Mouse (Mus musculus) left cerebral cortex, postnatal 4 days (tissue): ENCODE measurements around the gene Prmt2. TPM values are rescaled to one million over a fixed set of nuclear protein-coding genes. Genes with fewer than 3 reads are reported as not detected.

Source experiments
- DNase-seq: peaks from one replicate; pipeline ENCODE4 v3.0.0-alpha.2; 2022
- intact Hi-C: fragments of 180-260 bp; cut with DNase I; formaldehyde crosslinking; loops from one replicate; pipeline ENCODE4 v1.15.1; 2025
- microRNA-seq: library from miRNA; unstranded; fragments of <30 nt; microRNA quantifications from one replicate; pipeline ENCODE4 v1.2.0, GENCODE M21; 2022
- total RNA-seq, 2 experiments: library from RNA; stranded (reverse); gene quantifications; 2 replicates each; pipeline ENCODE4 v1.2.3; 2021

Gene Prmt2
- total RNA-seq, 2 experiments from 2014 or later, result 145 to 146 TPM

- intact Hi-C loops, result no loop called here
- DNase-seq, result no peak
Observed at GRCm38 (mm10) chr10:76225944-76226343, 11.7 kb downstream of the Prmt2 start.

- DNase-seq, result no peak
- intact Hi-C loops, result no loop called here
Observed at GRCm38 (mm10) chr10:76218240-76218639, 19.4 kb downstream of the Prmt2 start.

- no peak for DNase-seq
- intact Hi-C loops, result no loop called here
Observed at GRCm38 (mm10) chr10:76217056-76217455, 20.6 kb downstream of the Prmt2 start.

- DNase-seq, result no peak
- intact Hi-C loops, result no loop called here
Observed at GRCm38 (mm10) chr10:76214161-76214560, 23.5 kb downstream of the Prmt2 start.

GRCm38 (mm10) chr10:76212121-76212520 lies 25.5 kb downstream of the Prmt2 start:
- intact Hi-C loops, result no loop called here
- no peak for DNase-seq

GRCm38 (mm10) chr10:76210806-76211205 lies 26.9 kb downstream of the Prmt2 start:
- intact Hi-C loops, result no loop called here
- DNase-seq, result no peak

- DNase-seq, result no peak
- intact Hi-C loops, result loop anchor here (10.0 kb wide), 2 partner anchors 174 to 234 kb away; partner anchors contain the start of gene Zfp280b
Observed at GRCm38 (mm10) chr10:76209241-76209640, 28.4 kb downstream of the Prmt2 start.

- no peak for DNase-seq
Observed at GRCm38 (mm10) chr10:76207262-76207796, 30.3 kb downstream of the Prmt2 start.

GRCm38 (mm10) chr10:76203798-76204283 lies 33.8 kb downstream of the Prmt2 start:
- DNase-seq, result peak; percentile 37
- intact Hi-C loops, result loop anchor here (10.0 kb wide), 2 partner anchors 169 to 229 kb away; partner anchors contain the start of gene Zfp280b

More at GRCm38 (mm10) chr10:76207262-76207796, 30.3 kb downstream of the Prmt2 start:
- intact Hi-C loops, result loop anchor here (10.0 kb wide), 2 partner anchors 173 to 233 kb away; partner anchors contain the start of gene Zfp280b

- intact Hi-C loops, result loop anchor here (10.0 kb wide), 2 partner anchors 167 to 227 kb away; partner anchors contain the start of gene Zfp280b
- DNase-seq, result peak; percentile 86
Observed at GRCm38 (mm10) chr10:76201978-76202377, 35.7 kb downstream of the Prmt2 start.

GRCm38 (mm10) chr10:76201416-76201815 lies 36.2 kb downstream of the Prmt2 start:
- no peak for DNase-seq
- intact Hi-C loops, result loop anchor here (10.0 kb wide), 2 partner anchors 167 to 227 kb away; partner anchors contain the start of gene Zfp280b

- DNase-seq, result no peak
- intact Hi-C loops, result no loop called here
Observed at GRCm38 (mm10) chr10:76188010-76188409, 49.7 kb downstream of the Prmt2 start.

GRCm38 (mm10) chr10:76185216-76185615 lies 52.4 kb downstream of the Prmt2 start:
- intact Hi-C loops, result no loop called here

GRCm38 (mm10) chr10:76174899-76175298 lies 62.8 kb downstream of the Prmt2 start:
- intact Hi-C loops, result no loop called here
- DNase-seq, result no peak

More at GRCm38 (mm10) chr10:76185216-76185615, 52.4 kb downstream of the Prmt2 start:
- no peak for DNase-seq

- intact Hi-C loops, result no loop called here
- no peak for DNase-seq
Observed at GRCm38 (mm10) chr10:76158009-76158408, 79.7 kb downstream of the Prmt2 start.

- DNase-seq, result no peak
- intact Hi-C loops, result no loop called here
Observed at GRCm38 (mm10) chr10:76157528-76157927, 80.1 kb downstream of the Prmt2 start.

Small RNAs within 50 kb of the gene (microRNA-seq; reads per million reads assigned to microRNA genes)
- gene Mir678, result not detected

Other genes starting within 250 kb of the Prmt2 start
- gene Zfp280b, start 205.2 kb downstream of the Prmt2 start, total RNA-seq, result 10 to 100 TPM; 10.3 to 11.4 TPM
- gene Slc5a4b, start 126.9 kb downstream of the Prmt2 start, total RNA-seq, result not detected
- not detected for gene Slc5a4a, start 90.4 kb downstream of the Prmt2 start, total RNA-seq
- gene S100b, start 16.0 kb upstream of the Prmt2 start, total RNA-seq, result 1 to 10 TPM; 5.4 to 6.4 TPM
- gene Dip2a, start 107.4 kb upstream of the Prmt2 start, total RNA-seq, result 10 to 100 TPM; 75.7 to 77.0 TPM
- gene AC141477.1, start 202.6 kb upstream of the Prmt2 start, total RNA-seq, result not detected
- gene Pcnt, start 204.9 kb upstream of the Prmt2 start, total RNA-seq, result 10 to 100 TPM; 11.5 to 11.6 TPM
- not detected for gene 2610028H24Rik, start 211.2 kb upstream of the Prmt2 start, total RNA-seq
- gene Mcm3ap, start 231.1 kb upstream of the Prmt2 start, total RNA-seq, result 10 to 100 TPM; 59.3 to 61.9 TPM
- 1 to 10 TPM; 3.8 TPM for gene Ybey, start 231.2 kb upstream of the Prmt2 start, total RNA-seq